Comparison of ENCODE assay signal across 21 mouse cellular contexts in genomic region chr13:95742881-95743466, GRCm38 (mm10). TPM values are rescaled to one million over a fixed set of nuclear protein-coding genes. Genes with fewer than 3 reads are reported as not detected.
DNase-seq lines count a peak whose midpoint lies in the region; ATAC-seq and TF ChIP-seq lines count a peak whose summit lies in the region.
"Had no signal": no experiment of that assay in that cellular context is flagged by ENCODE, and none has a peak within 500 bp of the region (broad histone marks: within the 10 kb centered on the region; RNA-seq: fewer than 3 reads in every experiment).

No protein-coding gene starts in this region.

- H3K9ac ChIP-seq in kidney, embryonic 14.5 days (ENCODE audit: low read depth, low read length): no peak overlapping the region
- H3K9ac ChIP-seq in lung, embryonic 14.5 days: no peak overlapping the region
- no peak overlapping the region for H3K9ac ChIP-seq in embryonic facial prominence, embryonic 13.5 days
- H3K9ac ChIP-seq in intestine, embryonic 15.5 days: no peak overlapping the region
- H3K9ac ChIP-seq in liver, postnatal 0 days (replicated peaks): no peak overlapping the region
- H3K9ac ChIP-seq: hindbrain, embryonic 14.5 days; midbrain, embryonic 12.5 days had no signal

- TF ChIP-seq CTCF in lung, embryonic 14.5 days (IDR thresholded peaks at IDR 0.05; ENCODE audit: low read depth): no peak
- no peak for TF ChIP-seq CTCF in liver, postnatal 0 days (IDR thresholded peaks at IDR 0.05; ENCODE audit: low read depth)

- peaks cover 6% of the 10 kb centered on the region; the same call in 1 of the 2 replicates for H3K4me1 ChIP-seq in kidney, embryonic 14.5 days (ENCODE audit: control insufficient read depth, insufficient read depth, low read length)
- H3K4me1 ChIP-seq in lung, embryonic 14.5 days (ENCODE audit: insufficient read depth): peaks cover 31% of the 10 kb centered on the region
- H3K4me1 ChIP-seq in embryonic facial prominence, embryonic 13.5 days: peaks cover 61% of the 10 kb centered on the region
- peaks cover 13% of the 10 kb centered on the region; the same call in 1 of the 2 replicates for H3K4me1 ChIP-seq in intestine, embryonic 15.5 days (replicated peaks)
- H3K4me1 ChIP-seq in liver, postnatal 0 days (ENCODE audit: insufficient read depth): no peaks in the 10 kb centered on the region
- H3K4me1 ChIP-seq: midbrain, embryonic 12.5 days had no signal

- no peaks in the 10 kb centered on the region for H3K36me3 ChIP-seq in kidney, embryonic 14.5 days (ENCODE audit: control insufficient read depth, insufficient read depth, low read length)
- no peaks in the 10 kb centered on the region for H3K36me3 ChIP-seq in lung, embryonic 14.5 days (ENCODE audit: insufficient read depth)
- H3K36me3 ChIP-seq in embryonic facial prominence, embryonic 13.5 days: no peaks in the 10 kb centered on the region
- H3K36me3 ChIP-seq in intestine, embryonic 15.5 days: no peaks in the 10 kb centered on the region
- H3K36me3 ChIP-seq in liver, postnatal 0 days (replicated peaks; ENCODE audit: insufficient read depth, low read length): peaks cover 16% of the 10 kb centered on the region; the same call in 1 of the 2 replicates

- H3K4me2 ChIP-seq in kidney, embryonic 14.5 days (replicated peaks; ENCODE audit: low read depth, low read length): no peak overlapping the region
- no peak overlapping the region for H3K4me2 ChIP-seq in lung, embryonic 14.5 days
- H3K4me2 ChIP-seq in embryonic facial prominence, embryonic 13.5 days: no peak overlapping the region
- H3K4me2 ChIP-seq in intestine, embryonic 15.5 days (replicated peaks): no peak overlapping the region
- H3K4me2 ChIP-seq in liver, postnatal 0 days (ENCODE audit: low read depth, low read length): no peak overlapping the region
- H3K4me2 ChIP-seq: hindbrain, embryonic 14.5 days; liver, embryonic 11.5 days; midbrain, embryonic 12.5 days had no signal

- WGBS in kidney, embryonic 14.5 days: 57% methylated on average over 9 of the region's 9 CpGs
- WGBS in lung, embryonic 14.5 days: 33% methylated on average over 9 of the region's 9 CpGs
- WGBS in embryonic facial prominence, embryonic 13.5 days: 45% methylated on average over 9 of the region's 9 CpGs
- 38% methylated on average over 9 of the region's 9 CpGs for WGBS in intestine, embryonic 15.5 days
- WGBS in liver, postnatal 0 days (ENCODE audit: insufficient replicate concordance): 84% methylated on average over 9 of the region's 9 CpGs

- no peak overlapping the region for H3K27ac ChIP-seq in kidney, embryonic 14.5 days (ENCODE audit: low read depth, low read length)
- peak overlapping the region; percentile 48; the same call in 1 of the 2 replicates for H3K27ac ChIP-seq in lung, embryonic 14.5 days (ENCODE audit: low read depth)
- peak overlapping the region; percentile 81 for H3K27ac ChIP-seq in embryonic facial prominence, embryonic 13.5 days
- peak overlapping the region; percentile 87; the same call in 1 of the 2 replicates for H3K27ac ChIP-seq in intestine, embryonic 15.5 days
- no peak overlapping the region for H3K27ac ChIP-seq in liver, postnatal 0 days (ENCODE audit: low read depth)
- H3K27ac ChIP-seq: hindbrain, embryonic 14.5 days; midbrain, embryonic 12.5 days had no signal

- intact Hi-C loops in gastrocnemius, postnatal 36 days (cut with DNase I): no loop called here

- DNase-seq in kidney, adult 8-10 months: no peak
- DNase-seq in lung, embryonic 14.5 days: peak; percentile 83
- no peak for DNase-seq in lung, adult 18-20 months
- DNase-seq in gastrocnemius, postnatal 36 days: no peak
- no peak for DNase-seq in liver, postnatal 0 days
- DNase-seq: adrenal gland, postnatal 10 days; B cell, adult 2 months; cerebellum, adult 18-20 months; cerebellum, postnatal 25 days; gastrocnemius, postnatal 25 days; heart, postnatal 4 days; kidney, postnatal 25 days; left cerebral cortex, postnatal 4 days; lung, adult 2 months had no signal

- H3K4me3 ChIP-seq in kidney, embryonic 14.5 days (ENCODE audit: low read length): no peak overlapping the region
- no peak overlapping the region for H3K4me3 ChIP-seq in lung, embryonic 14.5 days (ENCODE audit: low read depth, low read length)
- H3K4me3 ChIP-seq in embryonic facial prominence, embryonic 13.5 days: no peak overlapping the region
- no peak overlapping the region for H3K4me3 ChIP-seq in intestine, embryonic 15.5 days (replicated peaks)
- no peak overlapping the region for H3K4me3 ChIP-seq in liver, postnatal 0 days (ENCODE audit: low read depth, low read length)
- H3K4me3 ChIP-seq: midbrain, embryonic 12.5 days had no signal

- H3K27me3 ChIP-seq in kidney, embryonic 14.5 days (ENCODE audit: control insufficient read depth, insufficient read depth, low read length): no peaks in the 10 kb centered on the region
- H3K27me3 ChIP-seq in lung, embryonic 14.5 days (ENCODE audit: insufficient read depth, low read length): no peaks in the 10 kb centered on the region
- H3K27me3 ChIP-seq in embryonic facial prominence, embryonic 13.5 days: no peaks in the 10 kb centered on the region
- H3K27me3 ChIP-seq in intestine, embryonic 15.5 days (replicated peaks): no peaks in the 10 kb centered on the region
- H3K27me3 ChIP-seq in liver, postnatal 0 days (ENCODE audit: insufficient read depth, low read length): no peaks in the 10 kb centered on the region
- H3K27me3 ChIP-seq: midbrain, embryonic 12.5 days had no signal

- H3K9me3 ChIP-seq in kidney, embryonic 14.5 days (ENCODE audit: control insufficient read depth, low read length): no peaks in the 10 kb centered on the region
- H3K9me3 ChIP-seq in lung, embryonic 14.5 days (ENCODE audit: low read depth, low read length): no peaks in the 10 kb centered on the region
- no peaks in the 10 kb centered on the region for H3K9me3 ChIP-seq in embryonic facial prominence, embryonic 13.5 days
- H3K9me3 ChIP-seq in intestine, embryonic 15.5 days: no peaks in the 10 kb centered on the region
- H3K9me3 ChIP-seq in liver, postnatal 0 days (ENCODE audit: low read length): no peaks in the 10 kb centered on the region
- H3K9me3 ChIP-seq: G1E; midbrain, embryonic 12.5 days had no signal

- peak; percentile 26; the same call in 1 of the 2 replicates for ATAC-seq in kidney, embryonic 14.5 days (ENCODE audit: low FRiP score, low TSS enrichment)
- ATAC-seq in lung, embryonic 14.5 days (ENCODE audit: insufficient read depth): peak; percentile 69
- ATAC-seq in embryonic facial prominence, embryonic 13.5 days (ENCODE audit: insufficient number of reproducible peaks, insufficient read depth, low FRiP score, low TSS enrichment, low read depth): no peak
- peak; percentile 61 for ATAC-seq in intestine, embryonic 15.5 days
- ATAC-seq in liver, postnatal 0 days: no peak

- TF ChIP-seq EP300 in liver, postnatal 0 days (IDR thresholded peaks at IDR 0.05; ENCODE audit: low read depth): no peak

RNA-seq across cellular contexts. Expression of gene F2rl2, which starts 46.3 kb away (rescaled TPM):
- 0.41 and 0.54 TPM in 2 replicates for polyA plus RNA-seq in kidney, embryonic 14.5 days (2014; fragmentation: Nextera tagmentation; extraction: Ambion mirVana)
- 0.91 and 1.3 TPM in 2 replicates for polyA plus RNA-seq in lung, embryonic 14.5 days (2014; fragmentation: Nextera tagmentation; extraction: Ambion mirVana)
- polyA plus RNA-seq in embryonic facial prominence, embryonic 13.5 days (2015; fragmentation: Nextera tagmentation; extraction: Ambion mirVana): 1.2 and 1.3 TPM in 2 replicates
- polyA plus RNA-seq in intestine, embryonic 15.5 days (2015; fragmentation: Nextera tagmentation; extraction: Ambion mirVana): 0.44 and 0.58 TPM in 2 replicates
- not detected for total RNA-seq in gastrocnemius, postnatal 36 days (2021)
- polyA plus RNA-seq in liver, postnatal 0 days (2015; fragmentation: Nextera tagmentation; extraction: Ambion mirVana): 10.7 and 13.0 TPM in 2 replicates
- total RNA-seq: gastrocnemius, postnatal 25 days had no signal
- polyA plus RNA-seq: G1E had no signal

Comparison
In these comparisons a context has a peak if more than half of its experiments do, and no peak if none do; other contexts are left out.
1. ATAC-seq: peak in kidney, embryonic 14.5 days (single experiment), lung, embryonic 14.5 days (single experiment) and intestine, embryonic 15.5 days (single experiment); none in embryonic facial prominence, embryonic 13.5 days (single experiment) and liver, postnatal 0 days (single experiment).
2. H3K27ac ChIP-seq: peak in lung, embryonic 14.5 days (single experiment), embryonic facial prominence, embryonic 13.5 days (single experiment) and intestine, embryonic 15.5 days (single experiment); none in kidney, embryonic 14.5 days (single experiment) and liver, postnatal 0 days (single experiment).